Mouse (Mus musculus): Measurements from ENCODE around the gene Ebf1. TPM values are rescaled to one million over a fixed set of nuclear protein-coding genes. Genes with fewer than 3 reads are reported as not detected.

Gene Ebf1
- total and polyA plus RNA-seq, 2 experiments from 2014 or later: 27.1 to 30.0 TPM

- Histone ChIP-seq H3K4me1 (ENCODE audit: insufficient read depth, low read length) (no peaks in the 10 kb centered on the region), H3K27ac (ENCODE audit: low read depth, low read length) (no peak overlapping the region; the same call in 1 of the 2 replicates), H3K36me3 (ENCODE audit: insufficient read depth, low read length) (no peaks in the 10 kb centered on the region), H3K27me3 (ENCODE audit: insufficient read depth, low read length) (no peaks in the 10 kb centered on the region), H3K9ac (replicated peaks; ENCODE audit: low read length, poor library complexity, severe bottlenecking) (no peak overlapping the region), H3K9me3 (ENCODE audit: low read length) (no peaks in the 10 kb centered on the region), H3K4me2 (ENCODE audit: low read depth, low read length, poor library complexity, severe bottlenecking) (peak overlapping the region; percentile 32; the same call in 1 of the 2 replicates), H3K4me3 (ENCODE audit: low read depth, low read length) (no peak overlapping the region)
- 17% methylated on average over 13 of the region's 13 CpGs for WGBS
- ATAC-seq (ENCODE audit: low FRiP score) (no peak), DNase-seq (ENCODE audit: low spot score) (no peak)
- no peak for TF ChIP-seq CTCF (IDR thresholded peaks at IDR 0.05)
Observed at GRCm38 (mm10) chr11:44707381-44708289, 90.5 kb downstream of the Ebf1 start.

DNA sequence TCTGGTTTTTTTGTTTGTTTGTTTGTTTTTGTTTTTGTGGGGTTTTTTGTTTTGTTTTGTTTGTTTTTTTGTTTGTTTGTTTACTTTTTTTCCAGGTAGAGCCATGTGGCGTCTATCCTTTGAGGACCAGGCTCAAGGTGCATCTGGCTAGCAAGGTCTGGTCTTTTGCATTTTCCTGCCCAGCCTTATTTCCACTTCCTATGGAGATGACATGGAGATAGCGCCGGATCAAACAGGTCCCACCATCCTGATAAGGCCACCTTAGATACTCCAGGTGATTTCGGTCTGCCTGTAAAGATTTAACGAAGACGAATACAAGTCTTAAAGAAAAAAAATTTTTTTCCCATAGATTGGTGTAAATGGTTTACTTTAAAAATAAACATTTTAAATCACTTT is 91.2 kb downstream of the Ebf1 start:
- H3K9ac ChIP-seq (replicated peaks; ENCODE audit: low read length, poor library complexity, severe bottlenecking): no peak overlapping the region
- 88% methylated on average over 6 of the region's 6 CpGs for WGBS
- H3K27me3 ChIP-seq (ENCODE audit: insufficient read depth, low read length): no peaks in the 10 kb centered on the region
- ATAC-seq (ENCODE audit: low FRiP score): no peak
- H3K9me3 ChIP-seq (ENCODE audit: low read length): no peaks in the 10 kb centered on the region
- H3K4me1 ChIP-seq (ENCODE audit: insufficient read depth, low read length): no peaks in the 10 kb centered on the region
- no peak overlapping the region for H3K27ac ChIP-seq (ENCODE audit: low read depth, low read length)
- no peak overlapping the region for H3K4me3 ChIP-seq (ENCODE audit: low read depth, low read length)
- no peak for DNase-seq (ENCODE audit: low spot score)
- TF ChIP-seq CTCF (IDR thresholded peaks at IDR 0.05): no peak
- no peaks in the 10 kb centered on the region for H3K36me3 ChIP-seq (ENCODE audit: insufficient read depth, low read length)
- H3K4me2 ChIP-seq (ENCODE audit: low read depth, low read length, poor library complexity, severe bottlenecking): no peak overlapping the region

DNA sequence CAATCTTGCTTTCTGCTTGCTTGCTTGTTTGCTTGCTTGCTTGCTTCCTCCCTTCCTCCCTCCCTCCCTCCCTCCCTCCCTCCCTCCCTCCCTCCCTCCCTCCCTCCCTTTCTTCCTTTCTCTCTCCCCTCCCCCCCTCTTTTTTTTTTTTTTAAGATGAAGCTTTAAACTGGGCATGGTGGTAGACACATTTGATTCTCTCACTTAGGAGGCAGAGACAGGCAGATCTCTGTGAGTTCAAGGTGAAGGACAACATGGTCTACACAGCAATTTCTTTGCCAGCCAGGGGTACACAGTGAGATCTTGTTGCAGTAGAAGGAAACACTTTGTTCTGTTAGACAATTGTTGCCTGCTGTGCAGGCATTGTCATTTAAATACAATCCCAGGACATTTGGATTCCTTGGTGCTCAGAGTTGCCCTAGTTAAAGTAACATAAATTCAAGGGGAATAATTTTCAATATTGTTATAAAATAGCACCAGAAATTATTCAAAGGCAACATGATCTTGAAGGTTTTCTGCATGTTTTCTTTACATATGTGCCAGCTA is 92.0 kb downstream of the Ebf1 start:
- H3K9me3 ChIP-seq (ENCODE audit: low read length): no peaks in the 10 kb centered on the region
- H3K4me3 ChIP-seq (ENCODE audit: low read depth, low read length): no peak overlapping the region
- H3K4me2 ChIP-seq (ENCODE audit: low read depth, low read length, poor library complexity, severe bottlenecking): no peak overlapping the region
- H3K4me1 ChIP-seq (ENCODE audit: insufficient read depth, low read length): no peaks in the 10 kb centered on the region
- no peak overlapping the region for H3K9ac ChIP-seq (replicated peaks; ENCODE audit: low read length, poor library complexity, severe bottlenecking)
- no peak for TF ChIP-seq CTCF (IDR thresholded peaks at IDR 0.05)
- H3K27ac ChIP-seq (ENCODE audit: low read depth, low read length): no peak overlapping the region
- no peaks in the 10 kb centered on the region for H3K27me3 ChIP-seq (ENCODE audit: insufficient read depth, low read length)
- H3K36me3 ChIP-seq (ENCODE audit: insufficient read depth, low read length): no peaks in the 10 kb centered on the region
- DNase-seq (ENCODE audit: low spot score) (no peak), ATAC-seq (ENCODE audit: low FRiP score) (no peak)

GRCm38 (mm10) chr11:44709869-44710460 is 92.8 kb downstream of the Ebf1 start:
- no peak overlapping the region for H3K4me2 ChIP-seq (ENCODE audit: low read depth, low read length, poor library complexity, severe bottlenecking)
- DNase-seq (ENCODE audit: low spot score) (no peak), ATAC-seq (ENCODE audit: low FRiP score) (no peak)
- no peak overlapping the region for H3K4me3 ChIP-seq (ENCODE audit: low read depth, low read length)
- no peak overlapping the region for H3K9ac ChIP-seq (replicated peaks; ENCODE audit: low read length, poor library complexity, severe bottlenecking)
- H3K27ac ChIP-seq (ENCODE audit: low read depth, low read length): no peak overlapping the region
- no peaks in the 10 kb centered on the region for H3K36me3 ChIP-seq (ENCODE audit: insufficient read depth, low read length)
- WGBS: 84% methylated on average over 6 of the region's 6 CpGs
- no peaks in the 10 kb centered on the region for H3K27me3 ChIP-seq (ENCODE audit: insufficient read depth, low read length)
- no peaks in the 10 kb centered on the region for H3K4me1 ChIP-seq (ENCODE audit: insufficient read depth, low read length)
- no peaks in the 10 kb centered on the region for H3K9me3 ChIP-seq (ENCODE audit: low read length)
- TF ChIP-seq CTCF (IDR thresholded peaks at IDR 0.05): no peak

DNA sequence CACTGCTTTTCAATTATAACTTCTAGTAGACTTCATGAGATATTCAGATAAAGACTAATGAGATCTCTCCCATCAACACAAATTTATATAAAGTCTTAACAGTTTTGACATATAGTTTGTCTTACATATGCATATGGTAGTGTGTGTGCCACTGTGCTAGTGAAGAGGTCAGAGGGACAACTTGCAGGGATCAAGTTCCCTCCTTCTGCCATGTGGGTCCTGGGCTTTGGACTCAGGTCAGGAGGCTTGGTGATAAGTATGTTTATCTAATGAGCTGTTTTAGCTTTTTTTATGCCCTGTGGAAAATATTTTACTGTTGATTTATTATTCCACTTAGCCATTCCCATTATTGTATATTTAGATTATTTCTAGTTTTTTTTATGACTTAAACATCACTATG is 93.7 kb downstream of the Ebf1 start:
- DNase-seq (ENCODE audit: low spot score) (no peak), ATAC-seq (ENCODE audit: low FRiP score) (no peak)
- no peaks in the 10 kb centered on the region for H3K9me3 ChIP-seq (ENCODE audit: low read length)
- no peak overlapping the region for H3K9ac ChIP-seq (replicated peaks; ENCODE audit: low read length, poor library complexity, severe bottlenecking)
- H3K27me3 ChIP-seq (ENCODE audit: insufficient read depth, low read length): no peaks in the 10 kb centered on the region
- H3K4me2 ChIP-seq (ENCODE audit: low read depth, low read length, poor library complexity, severe bottlenecking): no peak overlapping the region
- no peaks in the 10 kb centered on the region for H3K36me3 ChIP-seq (ENCODE audit: insufficient read depth, low read length)
- no peak overlapping the region for H3K27ac ChIP-seq (ENCODE audit: low read depth, low read length)
- H3K4me3 ChIP-seq (ENCODE audit: low read depth, low read length): no peak overlapping the region
- no peak for TF ChIP-seq CTCF (IDR thresholded peaks at IDR 0.05)
- no peaks in the 10 kb centered on the region for H3K4me1 ChIP-seq (ENCODE audit: insufficient read depth, low read length)

- H3K9me3 ChIP-seq (ENCODE audit: low read length): no peaks in the 10 kb centered on the region
- no peak for ATAC-seq (ENCODE audit: low FRiP score)
- H3K4me3 ChIP-seq (ENCODE audit: low read depth, low read length): no peak overlapping the region
- no peaks in the 10 kb centered on the region for H3K36me3 ChIP-seq (ENCODE audit: insufficient read depth, low read length)
- no peak overlapping the region for H3K9ac ChIP-seq (replicated peaks; ENCODE audit: low read length, poor library complexity, severe bottlenecking)
- H3K27me3 ChIP-seq (ENCODE audit: insufficient read depth, low read length): no peaks in the 10 kb centered on the region
- no peak overlapping the region for H3K4me2 ChIP-seq (ENCODE audit: low read depth, low read length, poor library complexity, severe bottlenecking)
- WGBS: 88% methylated on average over 5 of the region's 5 CpGs
- no peaks in the 10 kb centered on the region for H3K4me1 ChIP-seq (ENCODE audit: insufficient read depth, low read length)
- no peak overlapping the region for H3K27ac ChIP-seq (ENCODE audit: low read depth, low read length)
- TF ChIP-seq CTCF (IDR thresholded peaks at IDR 0.05): no peak
- no peak for DNase-seq (ENCODE audit: low spot score)
Observed at GRCm38 (mm10) chr11:44714188-44714587, 97.1 kb downstream of the Ebf1 start.

All from midbrain, postnatal 0 days (tissue).